Mouse (Mus musculus) C3H10T1/2 (cell line): Measurements from ENCODE around the gene Cox16. TPM values are rescaled to one million over a fixed set of nuclear protein-coding genes. Genes with fewer than 3 reads are reported as not detected.

Experiments
- polyA plus RNA-seq, 2 experiments: library from polyadenylated mRNA; unstranded; fragments of >200 nt; fragmentation: generic; extraction: Trizol; gene quantifications; one replicate each; pipeline ENCODE4 v1.2.1; 2012; ENCODE audit warnings: missing spikeins in 2 of 2

The Cox16 gene
- polyA plus RNA-seq = 10 to 100 TPM; 19.8 to 74.8 TPM

DNA sequence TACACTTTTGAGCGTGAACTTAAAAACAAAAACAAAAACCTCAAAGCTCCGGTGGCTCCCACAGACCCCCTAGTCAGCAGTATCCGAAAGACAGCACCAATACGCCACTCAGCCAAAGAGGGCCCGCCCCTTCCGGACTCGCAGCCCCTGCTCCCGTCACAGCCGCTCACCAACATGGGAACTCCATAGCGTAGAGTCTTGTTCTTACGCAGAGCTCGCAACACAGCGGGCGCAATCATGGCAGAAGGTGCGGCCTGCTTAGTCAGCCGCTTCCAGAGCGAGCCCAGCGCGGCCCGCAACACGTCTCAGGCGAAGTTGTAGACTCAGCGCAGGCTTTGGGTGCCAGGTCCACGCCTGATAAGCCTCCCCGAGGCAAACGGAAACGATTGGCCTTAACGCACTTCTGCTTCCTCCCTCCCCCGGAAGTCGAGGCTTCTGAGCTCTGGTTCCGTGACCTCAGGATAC lies at the start of gene Cox16:
Gene Cox16, minus strand, starts transcription at position 401 of the 465 bp plus-strand sequence.

DNA sequence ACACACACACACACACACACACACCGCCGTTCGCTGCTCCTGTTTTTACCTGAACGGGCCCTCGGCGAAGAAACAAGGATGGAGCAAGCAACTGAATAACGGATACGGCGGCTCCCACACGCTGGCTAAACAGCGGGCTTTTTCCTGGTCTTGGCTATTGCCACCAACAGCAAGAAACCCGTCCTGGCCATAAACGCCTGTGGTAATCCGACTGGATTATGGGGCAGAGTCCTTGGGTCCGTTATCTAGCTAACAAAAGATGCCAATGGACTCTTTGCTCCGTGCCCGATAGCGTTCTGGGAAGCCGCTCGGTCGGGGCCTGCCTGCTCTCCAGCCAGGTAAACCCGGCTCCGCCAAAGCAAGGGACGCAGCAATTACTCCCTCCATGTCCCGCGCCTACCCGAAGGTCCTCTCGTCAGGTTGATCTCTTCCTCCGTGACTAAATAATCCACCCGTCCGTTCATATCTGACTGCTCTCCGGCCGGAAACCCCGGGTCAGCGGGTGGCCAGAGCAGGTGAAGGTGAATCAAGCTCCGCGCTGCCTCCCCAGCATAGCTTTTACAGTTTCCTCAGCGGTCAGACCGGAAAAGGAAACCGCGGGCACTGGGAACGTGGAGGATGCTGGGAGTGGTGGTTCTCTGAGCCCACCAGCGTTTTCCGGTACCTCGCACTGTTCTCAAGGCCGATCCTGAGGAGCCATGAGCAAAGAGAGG lies 47.5 kb upstream of the Cox16 start, which contains the start of the genes Gm20498 and Synj2bp:
Gene Gm20498, minus strand, starts transcription at position 590 of the 713 bp plus-strand sequence.
Gene Synj2bp, minus strand, starts transcription at position 596 of the 713 bp plus-strand sequence.

GRCm38 (mm10) chr12:81421846-81422245 lies 63.1 kb downstream of the Cox16 start, which contains the start of gene Adam4:
Gene Adam4 (minus strand): TSS chr12:81421946.

GRCm38 (mm10) chr12:81379364-81379763 lies 105.6 kb downstream of the Cox16 start, which contains the start of gene Gm4787:
Gene Gm4787 (minus strand): TSS chr12:81379464.

DNA sequence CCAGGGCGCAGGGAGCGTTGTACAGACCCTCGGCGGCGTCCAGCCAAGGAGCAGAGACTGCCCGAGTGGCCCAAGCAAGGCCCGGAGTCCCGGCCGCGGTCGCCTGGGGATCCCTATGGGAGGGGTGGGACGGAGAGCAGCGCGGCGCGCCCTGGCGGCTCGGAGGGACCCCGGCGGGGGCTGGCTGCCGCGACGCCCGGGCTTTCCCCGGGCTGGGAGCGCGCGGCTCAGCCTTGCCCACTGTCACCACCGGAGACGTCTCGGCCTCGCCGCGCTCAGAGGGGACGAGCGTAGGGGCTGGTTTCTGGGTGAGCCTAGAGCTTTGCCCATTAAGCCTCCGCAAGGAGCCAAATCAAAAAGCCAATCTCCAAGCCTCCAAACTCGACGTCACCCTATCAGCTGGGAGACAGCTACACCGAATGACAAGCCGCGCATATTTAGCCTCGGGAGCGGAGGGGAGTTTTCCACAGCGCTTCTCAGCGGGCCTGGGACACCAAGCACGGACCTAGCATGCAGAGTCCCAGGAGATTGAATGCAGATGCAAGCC lies 152.0 kb downstream of the Cox16 start, which contains the start of gene Slc8a3:
Gene Slc8a3, minus strand, starts transcription at position 306 of the 547 bp plus-strand sequence.

Other genes with a start within 250 kb of the Cox16 start
- gene Slc8a3, start 151.9 kb downstream of the Cox16 start, polyA plus RNA-seq = under 1 TPM; 0.01 to 0.08 TPM
- gene Gm4787, start 105.7 kb downstream of the Cox16 start, polyA plus RNA-seq = under 1 TPM; 0.02 to 0.27 TPM
- under 1 TPM in 1 of 2 experiments, not detected in 1; 0.32 TPM for gene Adam4, start 63.2 kb downstream of the Cox16 start, polyA plus RNA-seq
- gene Gm20498, start 47.8 kb upstream of the Cox16 start, polyA plus RNA-seq = 10 to 100 TPM in 1 of 2 experiments, 1 to 10 TPM in 1; 7.7 to 17.5 TPM
- 1 to 10 TPM; 4.7 to 9.7 TPM for gene Synj2bp, start 47.8 kb upstream of the Cox16 start, polyA plus RNA-seq
- under 1 TPM in 1 of 2 experiments, not detected in 1; 0.05 TPM for gene Adam21, start 83.3 kb upstream of the Cox16 start, polyA plus RNA-seq
- 10 to 100 TPM in 1 of 2 experiments, 1 to 10 TPM in 1; 1.8 to 25.5 TPM for gene Med6, start 109.9 kb upstream of the Cox16 start, polyA plus RNA-seq
- under 1 TPM; 0.45 to 0.98 TPM for gene Ttc9, start 146.1 kb upstream of the Cox16 start, polyA plus RNA-seq